Mouse (Mus musculus) right cerebral cortex, adult 2 months (tissue): ENCODE measurements around the gene Pip5k1c.

ENCODE experiments used
- DNase-seq, 2 experiments: peaks; one replicate each; pipeline ENCODE4 v3.0.0; 2021 to 2022; ENCODE audit warnings: low spot score in 2 of 2

Gene Pip5k1c

GRCm38 (mm10) chr10:81346453-81347067, 53.8 kb downstream of the Pip5k1c start:
- peak; percentile 65 to 68 for DNase-seq

GRCm38 (mm10) chr10:81349146-81349545, 56.4 kb downstream of the Pip5k1c start:
- DNase-seq = no peak

GRCm38 (mm10) chr10:81349961-81350350, 57.2 kb downstream of the Pip5k1c start:
- DNase-seq = no peak

GRCm38 (mm10) chr10:81350351-81351063, 57.7 kb downstream of the Pip5k1c start, which contains the start of gene Hmg20b:
Gene Hmg20b (minus strand): TSS chr10:81350480.
- peak; percentile 99 to 100 for DNase-seq

- no peak for DNase-seq
Measured at GRCm38 (mm10) chr10:81351678-81352291, 59.0 kb downstream of the Pip5k1c start.

GRCm38 (mm10) chr10:81354738-81355477, 62.1 kb downstream of the Pip5k1c start:
- no peak for DNase-seq

- DNase-seq = no peak
Measured at GRCm38 (mm10) chr10:81355533-81355932, 62.8 kb downstream of the Pip5k1c start.

- DNase-seq = no peak
Measured at GRCm38 (mm10) chr10:81356352-81356990, 63.7 kb downstream of the Pip5k1c start.

- peak; percentile 89 to 90 for DNase-seq
Measured at GRCm38 (mm10) chr10:81356991-81357844, 64.5 kb downstream of the Pip5k1c start, which contains the start of gene Mfsd12. Gene Mfsd12 (plus strand): TSS chr10:81357491.

- DNase-seq = no peak
Measured at GRCm38 (mm10) chr10:81358209-81358608, 65.4 kb downstream of the Pip5k1c start.

GRCm38 (mm10) chr10:81358841-81359240, 66.1 kb downstream of the Pip5k1c start:
- no peak for DNase-seq

- no peak for DNase-seq
Measured at GRCm38 (mm10) chr10:81360721-81361120, 68.0 kb downstream of the Pip5k1c start.

GRCm38 (mm10) chr10:81362336-81362949, 69.7 kb downstream of the Pip5k1c start:
- DNase-seq = no peak

GRCm38 (mm10) chr10:81363436-81364346, 70.9 kb downstream of the Pip5k1c start:
- DNase-seq = no peak

GRCm38 (mm10) chr10:81364666-81365065, 71.9 kb downstream of the Pip5k1c start:
- DNase-seq = no peak

GRCm38 (mm10) chr10:81365073-81365472, 72.3 kb downstream of the Pip5k1c start:
- no peak for DNase-seq

- DNase-seq = no peak
Measured at GRCm38 (mm10) chr10:81365672-81366476, 73.1 kb downstream of the Pip5k1c start, which contains the start of gene 4930404N11Rik. Gene 4930404N11Rik (minus strand): TSS chr10:81365816.
